Mouse (Mus musculus) lung, embryonic 14.5 days (tissue): ENCODE data around the gene Ppt1. TPM values are rescaled to one million over a fixed set of nuclear protein-coding genes. Genes with fewer than 3 reads are reported as not detected.

Experiments
- ATAC-seq: fragments of 200-750 bp; cut with Nextera tagmentation; 2 replicates; pipeline ENCODE4 v1.8.0; 2017; ENCODE audit warnings: mild to moderate bottlenecking, moderate TSS enrichment, moderate library complexity; ENCODE audit not compliant: insufficient read depth
- DNase-seq: peaks from one replicate; pipeline ENCODE4 v3.0.0-alpha.2; 2015
- H3K27ac ChIP-seq: fragments of 300-500 bp; sonication (generic); 2 replicates; pipeline ENCODE4 v1.5.1; 2014; ENCODE audit warnings: low read depth, mild to moderate bottlenecking, moderate library complexity
- H3K27me3 ChIP-seq: fragments of 300-500 bp; sonication (generic); 2 replicates; pipeline ENCODE4 v1.6.1; 2014; ENCODE audit warnings: low read length, control low read depth; ENCODE audit not compliant: insufficient read depth
- H3K36me3 ChIP-seq: fragments of 300-500 bp; sonication (generic); 2 replicates; pipeline ENCODE4 v1.6.1; 2014; ENCODE audit warnings: control low read depth; ENCODE audit not compliant: insufficient read depth
- H3K4me1 ChIP-seq: fragments of 300-500 bp; sonication (generic); 2 replicates; pipeline ENCODE4 v1.6.1; 2014; ENCODE audit warnings: antibody characterized with exemption, control low read depth; ENCODE audit not compliant: insufficient read depth
- H3K4me2 ChIP-seq: fragments of 300-500 bp; sonication (generic); 2 replicates; pipeline ENCODE4 v1.6.1; 2014; ENCODE audit warnings: mild to moderate bottlenecking
- H3K4me3 ChIP-seq: fragments of 300-500 bp; sonication (generic); 2 replicates; pipeline ENCODE4 v1.5.1; 2014; ENCODE audit warnings: low read depth, low read length
- H3K9ac ChIP-seq: fragments of 300-500 bp; sonication (generic); 2 replicates; pipeline ENCODE4 v1.6.1; 2014
- H3K9me3 ChIP-seq: fragments of 300-500 bp; sonication (generic); 2 replicates; pipeline ENCODE4 v1.6.1; 2016; ENCODE audit warnings: low read depth, low read length, control low read depth
- CTCF ChIP-seq: IDR thresholded peaks from 2 replicates; pipeline ENCODE4 v1.5.1; 2016; ENCODE audit warnings: antibody characterized with exemption, low read depth
- WGBS: fragments of 180-500 bp; shearing (Covaris S2); extraction: QIAGEN DNeasy Blood & Tissue Kit; methylation state at CpG from one replicate; pipeline ENCODE4 v1.1.7; 2014; 5-methylcytosine and 5-hydroxymethylcytosine counted together
- polyA plus RNA-seq: library from polyadenylated mRNA; unstranded; fragments of >200 nt; fragmentation: Nextera tagmentation; extraction: Ambion mirVana; gene quantifications from 2 replicates; pipeline ENCODE4 v1.2.1, GENCODE M21; 2014

The Ppt1 gene
- polyA plus RNA-seq, 1 experiment from 2014 or later = 65.7 TPM

DNA sequence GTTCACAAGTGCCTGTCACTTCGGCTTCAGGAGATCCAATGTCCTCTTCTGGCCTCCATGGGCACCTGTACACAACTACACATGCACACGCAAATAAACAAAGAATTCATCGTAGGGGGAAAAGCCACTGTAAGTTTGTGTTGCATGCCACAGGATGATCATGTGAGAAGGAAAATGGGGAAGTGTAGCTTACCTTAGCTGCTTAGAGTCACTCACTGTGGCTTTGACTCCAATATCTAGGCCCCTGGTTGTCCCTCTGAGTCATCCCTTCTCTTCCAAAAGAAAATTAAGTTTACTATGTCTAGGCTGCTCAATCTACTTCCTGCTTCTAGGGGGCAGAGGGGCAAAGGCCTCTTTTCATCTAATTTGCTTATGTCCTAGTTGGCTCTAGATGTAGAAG lies 67.7 kb downstream of the Ppt1 start:
- DNase-seq (no peak), ATAC-seq (no peak)
- Histone ChIP-seq H3K9ac (no peak overlapping the region), H3K4me2 (no peak overlapping the region), H3K27me3 (no peaks in the 10 kb centered on the region), H3K27ac (no peak overlapping the region), H3K36me3 (no peaks in the 10 kb centered on the region), H3K9me3 (0 out of 2 replicates have a peak, but pooled peaks cover 4% of the 10 kb centered on the region), H3K4me3 (no peak overlapping the region), H3K4me1 (no peaks in the 10 kb centered on the region)
- no peak for TF ChIP-seq CTCF
- whole genome bisulfite sequencing = 88% methylated on average over 3 of the region's 3 CpGs

DNA sequence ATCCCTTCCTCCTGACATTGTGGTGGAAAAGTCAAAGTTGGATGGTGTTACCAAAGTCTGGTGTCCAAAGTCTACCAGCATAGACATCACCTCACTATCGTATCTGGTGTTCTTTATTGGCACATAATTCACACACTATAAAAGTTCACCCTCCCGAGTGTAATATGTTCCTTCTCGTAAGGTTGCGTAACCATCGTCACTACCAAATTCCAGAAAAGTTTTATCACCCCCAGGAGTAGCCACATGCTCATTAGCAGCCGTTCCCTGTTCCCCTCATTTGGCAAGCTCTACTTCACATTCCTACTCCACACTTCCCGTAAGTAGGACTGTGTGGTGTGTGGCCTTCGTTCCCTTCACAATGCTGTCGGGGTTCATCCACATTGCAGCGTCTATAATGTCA lies 69.3 kb downstream of the Ppt1 start:
- H3K9ac ChIP-seq = no peak overlapping the region
- no peaks in the 10 kb centered on the region for H3K27me3 ChIP-seq
- no peak overlapping the region for H3K4me3 ChIP-seq
- H3K36me3 ChIP-seq = no peaks in the 10 kb centered on the region
- no peak for ATAC-seq
- no peak overlapping the region for H3K4me2 ChIP-seq
- 0 out of 2 replicates have a peak, but pooled peaks cover 4% of the 10 kb centered on the region for H3K9me3 ChIP-seq
- DNase-seq = no peak
- H3K27ac ChIP-seq = no peak overlapping the region
- H3K4me1 ChIP-seq = no peaks in the 10 kb centered on the region
- no peak for TF ChIP-seq CTCF
- WGBS = 74% methylated on average over 10 of the region's 10 CpGs

Other genes starting within 250 kb of the Ppt1 start
- gene 9530002B09Rik, start 147.0 kb upstream of the Ppt1 start, polyA plus RNA-seq = not detected in 2 replicates
- gene Cap1, start 49.8 kb downstream of the Ppt1 start, polyA plus RNA-seq = 79.9 and 80.6 TPM in 2 replicates
- 1.1 and 1.4 TPM in 2 replicates for gene Mfsd2a, start 124.9 kb downstream of the Ppt1 start, polyA plus RNA-seq
- 15.2 and 16.5 TPM in 2 replicates for gene Mycl, start 159.4 kb downstream of the Ppt1 start, polyA plus RNA-seq
- gene Trit1, start 180.4 kb downstream of the Ppt1 start, polyA plus RNA-seq = 16.4 and 20.9 TPM in 2 replicates